Mouse (Mus musculus) urinary bladder, postnatal 25 days (tissue): ENCODE data around the gene Syt1.

ENCODE experiments used
- DNase-seq: peaks from one replicate; pipeline ENCODE4 v3.0.0; 2022; ENCODE audit warnings: low spot score

The Syt1 gene

GRCm38 (mm10) chr10:108577611-108578010, 433.2 kb downstream of the Syt1 start:
- DNase-seq = no peak

- no peak for DNase-seq
These were observed 438.0 kb downstream of the Syt1 start for GRCm38 (mm10) chr10:108572764-108573163.

GRCm38 (mm10) chr10:108571104-108571503, 439.7 kb downstream of the Syt1 start:
- DNase-seq = no peak

GRCm38 (mm10) chr10:108569568-108570139, 441.1 kb downstream of the Syt1 start:
- no peak for DNase-seq

GRCm38 (mm10) chr10:108568925-108569324, 441.9 kb downstream of the Syt1 start:
- DNase-seq = no peak

- DNase-seq = no peak
These were observed 442.6 kb downstream of the Syt1 start for GRCm38 (mm10) chr10:108568136-108568535.

GRCm38 (mm10) chr10:108567456-108567855, 443.3 kb downstream of the Syt1 start:
- DNase-seq = no peak

GRCm38 (mm10) chr10:108559607-108559908, 451.2 kb downstream of the Syt1 start:
- DNase-seq = no peak

GRCm38 (mm10) chr10:108558812-108559606, 451.8 kb downstream of the Syt1 start:
- no peak for DNase-seq

GRCm38 (mm10) chr10:108552544-108552943, 458.2 kb downstream of the Syt1 start:
- no peak for DNase-seq

- no peak for DNase-seq
These were observed 465.1 kb downstream of the Syt1 start for GRCm38 (mm10) chr10:108545715-108546114.

- no peak for DNase-seq
These were observed 469.2 kb downstream of the Syt1 start for GRCm38 (mm10) chr10:108541555-108541954.

- DNase-seq = no peak
These were observed 472.2 kb downstream of the Syt1 start for GRCm38 (mm10) chr10:108538546-108538945.

GRCm38 (mm10) chr10:108537641-108538040, 473.1 kb downstream of the Syt1 start:
- DNase-seq = no peak

- DNase-seq = no peak
These were observed 474.9 kb downstream of the Syt1 start for GRCm38 (mm10) chr10:108535922-108536321.

- DNase-seq = no peak
These were observed 476.7 kb downstream of the Syt1 start for GRCm38 (mm10) chr10:108534112-108534511.

GRCm38 (mm10) chr10:108532916-108533315, 477.9 kb downstream of the Syt1 start:
- DNase-seq = no peak

GRCm38 (mm10) chr10:108532283-108532682, 478.5 kb downstream of the Syt1 start:
- DNase-seq = no peak

GRCm38 (mm10) chr10:108531641-108532040, 479.1 kb downstream of the Syt1 start:
- no peak for DNase-seq

- DNase-seq = no peak
These were observed 479.7 kb downstream of the Syt1 start for GRCm38 (mm10) chr10:108531111-108531510.

GRCm38 (mm10) chr10:108528338-108528737, 482.4 kb downstream of the Syt1 start:
- no peak for DNase-seq

- no peak for DNase-seq
These were observed 485.3 kb downstream of the Syt1 start for GRCm38 (mm10) chr10:108525506-108525905.

- DNase-seq = no peak
These were observed 486.3 kb downstream of the Syt1 start for GRCm38 (mm10) chr10:108524306-108525029.
